Mouse (Mus musculus) kidney, adult 2 months (tissue): ENCODE data around the gene Gng10. TPM values are rescaled to one million over a fixed set of nuclear protein-coding genes. Genes with fewer than 3 reads are reported as not detected.

Source experiments
- DNase-seq: peaks from one replicate; pipeline ENCODE4 v3.0.0; 2021
- H3K27ac ChIP-seq: fragments of 200-500 bp; 2 replicates; pipeline ENCODE4 v1.5.1; 2012; ENCODE audit warnings: low read depth, low read length, control low read depth, inconsistent platforms; ENCODE audit not compliant: insufficient read depth
- H3K27me3 ChIP-seq: fragments of 200-500 bp; replicated peaks from 2 replicates; pipeline ENCODE4 v1.6.1; 2012; ENCODE audit warnings: mild to moderate bottlenecking, moderate library complexity, low read length, inconsistent platforms; ENCODE audit not compliant: control insufficient read depth, insufficient read depth
- H3K36me3 ChIP-seq: fragments of 200-500 bp; 2 replicates; pipeline ENCODE4 v1.6.1; 2012; ENCODE audit warnings: mild to moderate bottlenecking, moderate library complexity, low read length, inconsistent platforms; ENCODE audit not compliant: control insufficient read depth, insufficient read depth
- H3K4me1 ChIP-seq: fragments of 200-500 bp; 2 replicates; pipeline ENCODE4 v1.6.1; 2011; ENCODE audit warnings: low read length; ENCODE audit not compliant: control insufficient read depth, insufficient read depth
- H3K4me3 ChIP-seq: fragments of 200-500 bp; 2 replicates; pipeline ENCODE4 v1.5.1; 2011; ENCODE audit warnings: mild to moderate bottlenecking, low read depth, low read length, control low read depth; ENCODE audit not compliant: insufficient read depth
- CTCF ChIP-seq: fragments of 200-500 bp; conservative IDR thresholded peaks from 2 replicates; pipeline ENCODE4 v1.5.1; 2011; ENCODE audit warnings: low read depth, mild to moderate bottlenecking, control low read depth, low read length, moderate library complexity, mixed read lengths; ENCODE audit not compliant: insufficient read depth, insufficient read length
- POLR2A ChIP-seq: fragments of 200-500 bp; IDR thresholded peaks from one replicate; pipeline ENCODE4 v1.6.1; 2011; ENCODE audit warnings: low read depth, low read length, control low read depth
- WGBS: fragments of 180-500 bp; shearing (Covaris S2); methylation state at CpG from one replicate; pipeline ENCODE4 v1.1.7; 2018; 5-methylcytosine and 5-hydroxymethylcytosine counted together
- polyA plus RNA-seq: library from polyadenylated mRNA; depleted of rRNA; stranded (reverse); fragments of >200 nt; gene quantifications from 2 replicates; pipeline ENCODE4 v1.2.3, GENCODE M21; 2012

Gng10 gene
- polyA plus RNA-seq, 1 experiment: 7.1 TPM

DNA sequence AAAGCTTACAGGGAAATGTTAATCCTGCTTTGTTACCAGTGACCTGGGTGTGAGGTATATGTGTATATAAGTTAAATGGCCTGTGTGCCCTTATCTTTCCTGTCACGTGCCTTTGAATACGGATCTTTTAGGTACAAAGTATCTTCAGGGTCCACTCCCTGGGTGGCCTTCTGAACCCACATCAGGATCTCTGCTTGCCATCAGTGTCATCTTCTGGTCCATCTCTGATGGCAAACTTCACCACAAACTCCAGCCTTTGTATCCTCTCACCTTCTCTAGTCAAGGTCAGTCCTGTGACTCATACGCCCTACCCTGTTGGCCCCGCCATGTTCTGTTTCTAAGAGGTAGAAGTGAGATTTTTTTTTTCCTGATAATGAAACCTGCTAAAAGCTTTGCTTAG lies 40.1 kb upstream of the Gng10 start, which contains the start of gene Dnajc25:
TSS of gene Dnajc25 (plus strand) at position 301 of the 400 bp plus-strand sequence.
- no peaks in the 10 kb centered on the region for H3K27me3 ChIP-seq
- H3K4me3 ChIP-seq: no peak within 1 kb of the TSS
- 80% methylated on average over 4 of the region's 4 CpGs for WGBS
- no peaks in the 10 kb centered on the region for H3K36me3 ChIP-seq
- H3K27ac ChIP-seq: no peak within 1 kb of the TSS
- no peaks in the 10 kb centered on the region for H3K4me1 ChIP-seq
- TF ChIP-seq POLR2A: no peak
- no peak for TF ChIP-seq CTCF
- DNase-seq: no peak

DNA sequence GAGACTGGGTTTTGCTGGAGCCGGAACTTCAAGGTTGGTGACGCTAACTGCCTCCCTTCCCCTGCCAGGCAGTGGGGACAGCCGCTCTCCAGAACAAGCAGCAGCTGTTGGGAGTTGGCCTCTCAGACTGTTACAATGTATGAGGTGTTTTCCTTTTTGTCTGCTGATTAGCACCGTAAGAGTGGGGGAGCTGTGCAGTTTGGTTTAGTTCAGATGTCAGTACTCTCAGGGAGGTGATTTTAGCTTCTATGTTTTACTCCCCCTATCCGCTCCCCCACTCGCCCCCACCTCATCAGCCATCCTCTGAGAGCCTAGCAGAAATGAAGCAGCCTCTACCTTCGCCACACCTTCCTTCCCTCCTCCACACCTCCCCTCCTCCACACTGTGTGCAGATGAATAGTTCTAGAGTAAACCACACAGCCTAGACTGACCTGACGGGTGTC lies 39.6 kb upstream of the Gng10 start:
- no peaks in the 10 kb centered on the region for H3K4me1 ChIP-seq
- no peaks in the 10 kb centered on the region for H3K36me3 ChIP-seq
- H3K27ac ChIP-seq: no peak overlapping the region
- WGBS: 56% methylated on average over 8 of the region's 8 CpGs
- TF ChIP-seq CTCF (no peak), POLR2A (no peak)
- DNase-seq: no peak
- no peak overlapping the region for H3K4me3 ChIP-seq
- no peaks in the 10 kb centered on the region for H3K27me3 ChIP-seq

DNA sequence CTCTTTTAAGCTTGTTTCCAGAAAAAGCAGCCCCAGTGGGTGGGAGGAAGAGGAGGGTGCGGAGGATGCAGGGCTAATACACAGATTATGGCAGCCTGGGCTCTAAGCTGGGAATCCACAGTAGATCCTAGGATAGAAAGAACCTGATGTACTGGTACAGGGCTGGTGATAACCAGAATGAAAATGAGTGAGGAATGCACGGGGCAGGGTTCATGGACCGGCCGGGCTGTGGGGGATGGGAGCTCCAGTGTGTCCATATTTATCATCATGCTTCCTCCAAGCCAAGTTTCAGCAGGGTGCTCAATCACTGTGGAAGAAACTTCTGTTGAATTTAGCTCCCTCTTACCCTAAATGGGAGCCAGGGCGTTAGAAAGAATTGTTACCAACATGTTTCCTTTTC lies 37.8 kb upstream of the Gng10 start:
- Histone ChIP-seq H3K27ac (no peak overlapping the region), H3K27me3 (no peaks in the 10 kb centered on the region), H3K36me3 (no peaks in the 10 kb centered on the region), H3K4me3 (no peak overlapping the region), H3K4me1 (no peaks in the 10 kb centered on the region)
- DNase-seq: peak; percentile 47
- 50% methylated on average over 5 of the region's 5 CpGs for WGBS
- TF ChIP-seq POLR2A (no peak), CTCF (no peak)

DNA sequence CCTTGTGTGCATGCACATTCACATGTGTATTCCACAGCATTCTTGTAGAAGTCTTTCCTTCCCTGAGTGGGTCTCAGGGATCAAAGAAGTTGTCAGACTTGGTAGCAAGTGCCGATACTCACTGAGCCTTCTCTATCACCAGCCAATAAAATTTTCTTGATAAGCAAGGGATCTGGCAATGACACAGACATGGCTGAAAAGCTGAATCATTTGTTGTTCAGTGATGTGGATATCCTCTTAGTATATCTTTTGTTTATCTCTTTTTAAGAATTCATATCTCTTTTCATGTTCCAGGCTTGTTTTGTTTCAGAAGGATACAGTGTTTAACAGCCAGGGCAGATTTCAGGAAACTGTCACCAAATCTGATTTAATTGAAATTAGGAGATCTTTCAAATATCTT lies 36.2 kb upstream of the Gng10 start:
- TF ChIP-seq POLR2A (no peak), CTCF (no peak)
- no peaks in the 10 kb centered on the region for H3K36me3 ChIP-seq
- no peak for DNase-seq

DNA sequence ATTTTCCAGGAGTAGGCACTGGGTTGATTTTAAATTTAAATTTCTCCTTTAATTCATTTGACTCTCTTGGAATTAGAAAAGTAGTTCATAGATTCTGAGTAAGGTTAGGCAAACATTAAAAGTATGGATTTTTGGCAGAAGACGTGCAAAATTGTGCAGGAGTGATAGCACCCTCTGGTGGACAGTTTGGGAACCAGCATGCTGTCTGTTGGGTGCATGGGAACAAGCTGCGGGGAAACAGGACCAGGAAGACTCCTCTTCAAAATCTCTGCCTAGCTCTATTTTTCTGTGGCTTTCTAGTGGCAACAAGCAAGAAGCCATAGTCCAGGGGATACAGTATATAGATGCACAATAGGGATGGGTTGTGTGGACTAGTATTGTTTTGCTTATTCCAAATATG lies 35.2 kb upstream of the Gng10 start:
- H3K4me3 ChIP-seq: no peak overlapping the region
- H3K27ac ChIP-seq: no peak overlapping the region
- H3K4me1 ChIP-seq: peaks cover 6% of the 10 kb centered on the region
- peak; percentile 84 for DNase-seq
- H3K27me3 ChIP-seq: no peaks in the 10 kb centered on the region
- WGBS: 4% methylated on average over 2 of the region's 2 CpGs
- peak; percentile 89 for TF ChIP-seq CTCF
- TF ChIP-seq POLR2A: no peak
- H3K36me3 ChIP-seq: no peaks in the 10 kb centered on the region

More for the DNA sequence above, 36.2 kb upstream of the Gng10 start:
- H3K4me1 ChIP-seq: no peaks in the 10 kb centered on the region; the same call in 1 of the 2 replicates
- no peak overlapping the region for H3K27ac ChIP-seq
- no peaks in the 10 kb centered on the region for H3K27me3 ChIP-seq
- H3K4me3 ChIP-seq: no peak overlapping the region
- 84% methylated on average over 1 of the region's 1 CpGs for WGBS

DNA sequence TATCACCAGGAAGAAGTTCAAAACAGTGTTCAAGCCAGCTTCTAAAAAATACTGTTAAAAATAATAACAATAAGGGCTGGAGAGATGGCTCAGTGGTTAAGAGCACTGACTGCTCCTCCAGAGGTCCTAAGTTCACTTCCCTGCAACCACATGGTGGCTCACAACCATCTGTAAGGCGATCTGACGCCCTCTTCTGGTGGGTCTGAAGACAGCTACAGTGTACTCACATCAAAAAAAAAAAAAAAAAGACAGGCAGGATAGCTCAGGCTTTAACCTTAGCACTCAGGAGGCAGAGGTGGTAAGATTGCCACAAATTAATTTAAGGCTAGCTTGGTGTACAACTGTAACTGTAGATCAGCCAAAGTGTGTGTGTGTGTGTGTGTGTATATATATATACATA lies 34.3 kb upstream of the Gng10 start:
- H3K36me3 ChIP-seq: no peaks in the 10 kb centered on the region
- H3K27ac ChIP-seq: no peak overlapping the region
- H3K4me3 ChIP-seq: no peak overlapping the region
- TF ChIP-seq POLR2A (no peak), CTCF (peak; percentile 51)
- no peaks in the 10 kb centered on the region for H3K27me3 ChIP-seq
- peaks cover 7% of the 10 kb centered on the region for H3K4me1 ChIP-seq
- peak; percentile 68 for DNase-seq
- 2% methylated on average over 2 of the region's 2 CpGs for WGBS

DNA sequence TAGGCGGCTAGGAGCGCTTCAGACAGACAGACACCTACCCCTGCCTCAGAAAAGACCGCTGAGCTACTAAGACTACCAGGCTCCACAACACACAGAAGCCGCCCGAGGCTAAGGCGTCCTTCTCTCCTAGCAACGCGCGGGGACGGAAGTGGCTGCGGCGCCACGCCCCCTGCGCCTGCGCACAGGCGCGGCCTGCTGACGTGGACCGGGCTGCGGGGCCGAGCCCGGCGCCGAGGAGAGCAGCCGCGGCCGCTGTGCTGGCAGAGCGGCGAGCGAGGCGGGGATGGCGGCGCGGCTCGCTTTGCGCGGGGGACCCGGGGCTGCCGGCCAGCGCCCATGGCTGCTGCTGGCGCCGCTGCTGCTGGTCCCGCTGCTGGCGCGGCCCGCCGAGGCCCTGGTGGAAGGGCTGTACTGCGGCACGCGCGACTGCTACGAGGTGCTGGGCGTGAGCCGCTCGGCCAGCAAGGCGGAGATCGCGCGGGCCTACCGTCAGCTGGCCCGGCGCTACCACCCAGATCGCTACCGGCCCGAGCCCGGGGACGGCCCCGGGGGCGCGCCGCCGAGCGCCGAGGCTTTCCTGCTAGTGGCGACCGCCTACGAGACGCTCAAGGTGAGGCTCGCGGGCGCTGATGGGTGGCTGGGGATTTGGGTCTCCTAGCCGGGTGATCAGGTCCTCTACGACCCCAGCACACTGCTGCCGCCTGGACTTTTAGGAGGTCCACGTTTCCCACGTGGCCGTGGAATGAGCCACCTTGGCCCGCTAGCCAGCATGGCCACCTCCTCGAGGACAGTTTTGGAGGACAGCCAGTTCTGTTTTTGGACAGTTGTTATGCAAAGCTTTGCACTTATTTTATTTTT lies 31.7 kb upstream of the Gng10 start, which contains the start of gene Gm20503:
TSS of gene Gm20503 (plus strand) at position 263 of the 858 bp plus-strand sequence.
- Histone ChIP-seq H3K4me1 (peaks cover 7% of the 10 kb centered on the region), H3K27ac (peak within 1 kb of the TSS; percentile 21), H3K4me3 (peak within 1 kb of the TSS; percentile 84), H3K27me3 (no peaks in the 10 kb centered on the region), H3K36me3 (no peaks in the 10 kb centered on the region)
- TF ChIP-seq POLR2A (peak; percentile 53), CTCF (no peak)
- WGBS: under 1% methylated on average over 89 of the region's 89 CpGs
- peak; percentile 95 for DNase-seq
